Mouse (Mus musculus) embryonic fibroblast, embryonic 13.5 days (primary cell): ENCODE measurements around the gene Rab3il1.

Source experiments
- CTCF ChIP-seq: IDR thresholded peaks from 2 replicates; pipeline ENCODE4 v1.5.1; 2011; ENCODE audit warnings: mild to moderate bottlenecking, control low read depth, low read length, moderate library complexity, borderline replicate concordance; ENCODE audit not compliant: insufficient read depth
- POLR2A ChIP-seq: IDR thresholded peaks from 2 replicates; pipeline ENCODE4 v1.6.1; 2011; ENCODE audit warnings: low read depth, mild to moderate bottlenecking, control low read depth, low read length, moderate library complexity

DNA sequence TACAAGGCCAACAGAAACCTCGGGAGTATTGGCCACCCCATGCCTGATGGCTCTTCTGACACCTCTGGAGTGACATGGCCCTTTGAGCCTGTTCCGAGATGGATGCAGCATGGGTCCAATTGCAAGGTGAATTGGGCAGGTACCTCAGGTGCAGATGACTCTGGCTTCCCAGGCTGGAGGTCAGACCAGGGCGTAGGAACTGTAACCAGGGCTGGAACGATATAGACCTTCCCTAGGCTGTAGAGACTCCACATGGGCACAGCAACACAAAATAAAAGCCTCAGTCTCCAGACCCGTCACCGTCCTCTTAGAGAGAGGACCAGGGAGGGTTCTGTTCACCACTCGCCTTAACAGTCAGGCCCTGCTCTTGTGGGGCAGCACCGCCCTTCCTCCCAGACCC lies 60.8 kb downstream of the Rab3il1 start:
- no peak for TF ChIP-seq CTCF
- no peak for TF ChIP-seq POLR2A
